Mouse (Mus musculus): ENCODE measurements around the gene Inha. TPM values are rescaled to one million over a fixed set of nuclear protein-coding genes. Genes with fewer than 3 reads are reported as not detected.
A peak's percentile ranks its signal among the peaks of the same experiment; 100 is the strongest.

Gene Inha
- 13.7 and 18.1 TPM in 2 replicates for polyA plus RNA-seq (2015; fragmentation: Nextera tagmentation; extraction: Ambion mirVana)

GRCm38 (mm10) chr1:75507006-75507405, at the start of gene Inha:
TSS of gene Inha (plus strand) at chr1:75507077.
- no peaks in the 10 kb centered on the region for H3K27me3 ChIP-seq (replicated peaks; ENCODE audit: control insufficient read depth, insufficient read depth, low read length)
- peak within 1 kb of the TSS; percentile 92 for H3K4me2 ChIP-seq (ENCODE audit: low read length)
- ATAC-seq, result no peak
- peak within 1 kb of the TSS; percentile 87 for H3K9ac ChIP-seq (replicated peaks; ENCODE audit: low read depth, low read length)
- 0 out of 2 replicates have a peak, but pooled peaks cover 2% of the 10 kb centered on the region for H3K36me3 ChIP-seq (ENCODE audit: control insufficient read depth, insufficient read depth)
- H3K9me3 ChIP-seq (ENCODE audit: control insufficient read depth, low read length), result no peaks in the 10 kb centered on the region
- peaks cover 25% of the 10 kb centered on the region for H3K4me1 ChIP-seq (replicated peaks; ENCODE audit: control insufficient read depth, insufficient read depth, low read length)
- H3K4me3 ChIP-seq (replicated peaks; ENCODE audit: low read length), result peak within 1 kb of the TSS; percentile 88
- peak within 1 kb of the TSS; percentile 81 for H3K27ac ChIP-seq (ENCODE audit: low read length)
- WGBS, result 75% methylated on average over 10 of the region's 10 CpGs

GRCm38 (mm10) chr1:75457710-75458024, 49.2 kb upstream of the Inha start:
- Histone ChIP-seq H3K27ac (ENCODE audit: low read length) (no peak overlapping the region), H3K4me2 (ENCODE audit: low read length) (no peak overlapping the region), H3K27me3 (replicated peaks; ENCODE audit: control insufficient read depth, insufficient read depth, low read length) (peaks cover 5% of the 10 kb centered on the region; the same call in 1 of the 2 replicates), H3K36me3 (ENCODE audit: control insufficient read depth, insufficient read depth) (no peaks in the 10 kb centered on the region), H3K9me3 (ENCODE audit: control insufficient read depth, low read length) (no peaks in the 10 kb centered on the region), H3K9ac (replicated peaks; ENCODE audit: low read depth, low read length) (no peak overlapping the region; the same call in 1 of the 2 replicates), H3K4me1 (replicated peaks; ENCODE audit: control insufficient read depth, insufficient read depth, low read length) (peaks cover 28% of the 10 kb centered on the region), H3K4me3 (replicated peaks; ENCODE audit: low read length) (no peak overlapping the region)
- no peak for ATAC-seq
- 5% methylated on average over 9 of the region's 10 CpGs for WGBS

DNA sequence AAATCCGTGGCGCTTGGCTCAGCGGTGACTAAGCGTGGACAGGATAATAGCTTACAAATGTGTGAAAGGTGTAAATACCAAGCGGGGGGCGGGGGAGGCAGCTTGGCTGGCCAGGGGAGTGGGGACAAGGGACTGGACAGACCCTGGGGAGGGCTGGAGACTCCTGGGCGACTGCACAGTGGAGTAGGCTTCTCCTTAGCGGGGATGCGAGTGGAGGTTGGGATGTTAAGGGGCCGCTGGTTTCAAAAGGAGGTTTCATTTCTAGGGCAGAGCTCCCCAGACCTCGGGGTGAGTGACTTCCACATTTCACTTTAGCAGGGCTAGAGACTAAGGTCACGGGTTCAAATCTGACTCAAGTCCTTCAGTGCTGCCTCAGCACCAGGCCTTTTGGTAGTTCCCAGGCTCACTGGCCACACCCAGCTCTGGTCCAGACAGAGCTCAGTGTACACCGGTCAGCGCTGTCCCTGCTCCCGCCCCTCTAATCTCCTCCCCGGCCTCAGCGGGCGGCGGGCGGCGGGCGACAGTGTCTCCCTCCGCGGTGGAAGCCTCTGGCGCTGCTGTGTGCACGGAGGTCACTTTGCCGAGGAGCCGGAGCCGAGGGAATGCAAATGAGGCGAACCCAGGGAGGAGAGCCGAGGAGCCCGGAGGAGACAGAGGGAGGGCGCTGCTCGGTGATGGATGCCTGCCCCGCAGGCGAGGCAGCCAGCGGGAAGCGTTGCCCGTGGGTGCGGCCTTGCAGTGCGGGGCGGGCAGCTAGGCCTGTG, 48.7 kb upstream of the Inha start:
- peaks cover 5% of the 10 kb centered on the region; the same call in 1 of the 2 replicates for H3K27me3 ChIP-seq (replicated peaks; ENCODE audit: control insufficient read depth, insufficient read depth, low read length)
- peak overlapping the region; percentile 31 for H3K4me3 ChIP-seq (replicated peaks; ENCODE audit: low read length)
- H3K4me1 ChIP-seq (replicated peaks; ENCODE audit: control insufficient read depth, insufficient read depth, low read length), result peaks cover 28% of the 10 kb centered on the region
- ATAC-seq, result peak; percentile 45
- no peaks in the 10 kb centered on the region for H3K9me3 ChIP-seq (ENCODE audit: control insufficient read depth, low read length)
- H3K36me3 ChIP-seq (ENCODE audit: control insufficient read depth, insufficient read depth), result no peaks in the 10 kb centered on the region
- peak overlapping the region; percentile 56 for H3K4me2 ChIP-seq (ENCODE audit: low read length)
- peak overlapping the region; percentile 12 for H3K9ac ChIP-seq (replicated peaks; ENCODE audit: low read depth, low read length)
- 4% methylated on average over 42 of the region's 42 CpGs for WGBS
- H3K27ac ChIP-seq (ENCODE audit: low read length), result no peak overlapping the region

DNA sequence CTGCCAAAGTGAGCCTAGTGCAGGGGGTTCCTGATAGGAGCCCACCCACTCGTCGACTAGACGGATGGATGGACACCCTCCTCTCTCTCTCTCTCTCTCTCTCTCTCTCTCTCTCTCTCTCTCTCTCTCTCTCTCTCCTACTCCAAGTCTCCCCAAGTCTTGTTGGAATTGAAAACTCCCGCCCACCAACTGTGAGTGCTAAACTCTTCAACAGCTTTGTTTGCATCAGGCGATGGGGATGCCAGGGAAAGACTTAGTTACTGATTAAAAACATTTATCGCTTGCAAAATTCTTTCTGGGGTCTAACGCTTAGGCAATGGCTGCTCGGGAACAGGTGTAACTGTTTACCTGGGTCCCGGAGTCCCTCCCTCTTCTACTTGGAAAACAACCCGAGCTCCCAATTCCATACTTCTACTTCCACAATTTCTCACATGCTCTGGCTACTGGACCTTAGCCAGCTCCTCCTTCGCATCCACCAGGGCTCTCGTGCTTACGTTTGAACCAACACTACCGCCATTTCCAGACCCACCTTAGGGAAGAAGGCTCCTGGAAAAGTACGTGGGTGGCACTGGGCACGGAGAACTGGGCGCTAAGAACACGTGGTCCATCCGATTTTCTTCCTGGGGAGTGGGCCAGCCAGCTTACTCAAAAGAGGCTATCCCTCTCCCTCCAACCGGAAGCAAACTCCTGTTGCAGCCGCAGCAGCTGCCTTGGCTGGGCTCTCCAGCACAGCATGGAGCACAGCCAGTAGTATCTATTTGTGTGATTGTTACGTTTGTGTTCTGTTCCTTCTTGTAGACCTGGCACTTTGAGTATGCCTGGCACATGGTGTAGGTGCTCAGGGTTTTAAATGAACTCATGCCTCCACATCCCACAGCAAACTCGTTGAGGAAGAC, 47.8 kb upstream of the Inha start:
- Histone ChIP-seq H3K27ac (ENCODE audit: low read length) (no peak overlapping the region), H3K9ac (replicated peaks; ENCODE audit: low read depth, low read length) (peak overlapping the region; percentile 12; the same call in 1 of the 2 replicates), H3K4me2 (ENCODE audit: low read length) (peak overlapping the region; percentile 56), H3K9me3 (ENCODE audit: control insufficient read depth, low read length) (no peaks in the 10 kb centered on the region), H3K36me3 (ENCODE audit: control insufficient read depth, insufficient read depth) (no peaks in the 10 kb centered on the region), H3K27me3 (replicated peaks; ENCODE audit: control insufficient read depth, insufficient read depth, low read length) (peaks cover 5% of the 10 kb centered on the region; the same call in 1 of the 2 replicates), H3K4me1 (replicated peaks; ENCODE audit: control insufficient read depth, insufficient read depth, low read length) (peaks cover 28% of the 10 kb centered on the region), H3K4me3 (replicated peaks; ENCODE audit: low read length) (peak overlapping the region; percentile 31)
- WGBS, result 12% methylated on average over 23 of the region's 23 CpGs
- 0 out of 2 replicates have a peak, but pooled peaks have one; percentile 13 for ATAC-seq

DNA sequence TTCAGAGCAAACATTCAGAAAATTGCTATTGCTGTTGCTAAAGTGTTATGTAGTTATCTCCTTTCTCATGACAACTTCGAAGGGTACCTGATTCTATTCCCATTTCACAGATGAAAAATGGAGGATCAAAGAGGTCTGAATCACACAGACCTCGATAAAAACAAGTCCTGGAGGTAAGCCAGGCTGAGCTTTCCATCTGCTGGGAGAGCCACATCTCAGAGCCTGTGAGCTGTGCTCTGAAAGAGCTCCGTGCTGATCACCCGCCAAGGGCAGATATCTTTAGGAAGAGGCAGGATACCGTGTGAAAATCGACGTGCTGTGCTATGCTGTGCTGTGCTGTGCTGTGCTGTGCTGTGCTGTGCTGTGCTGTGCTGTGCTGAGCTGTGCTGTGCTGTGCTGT, 46.6 kb upstream of the Inha start:
- H3K9ac ChIP-seq (replicated peaks; ENCODE audit: low read depth, low read length), result no peak overlapping the region
- H3K4me2 ChIP-seq (ENCODE audit: low read length), result no peak overlapping the region
- 54% methylated on average over 7 of the region's 7 CpGs for WGBS
- H3K4me3 ChIP-seq (replicated peaks; ENCODE audit: low read length), result no peak overlapping the region
- H3K9me3 ChIP-seq (ENCODE audit: control insufficient read depth, low read length), result no peaks in the 10 kb centered on the region
- peaks cover 28% of the 10 kb centered on the region for H3K4me1 ChIP-seq (replicated peaks; ENCODE audit: control insufficient read depth, insufficient read depth, low read length)
- H3K27ac ChIP-seq (ENCODE audit: low read length), result no peak overlapping the region
- no peak for ATAC-seq
- no peaks in the 10 kb centered on the region for H3K36me3 ChIP-seq (ENCODE audit: control insufficient read depth, insufficient read depth)
- peaks cover 5% of the 10 kb centered on the region; the same call in 1 of the 2 replicates for H3K27me3 ChIP-seq (replicated peaks; ENCODE audit: control insufficient read depth, insufficient read depth, low read length)

- H3K4me2 ChIP-seq (ENCODE audit: low read length), result no peak overlapping the region
- no peaks in the 10 kb centered on the region for H3K36me3 ChIP-seq (ENCODE audit: control insufficient read depth, insufficient read depth)
- H3K27ac ChIP-seq (ENCODE audit: low read length), result no peak overlapping the region
- no peak for ATAC-seq
- WGBS, result 36% methylated on average over 1 of the region's 1 CpGs
- H3K9me3 ChIP-seq (ENCODE audit: control insufficient read depth, low read length), result no peaks in the 10 kb centered on the region
- peaks cover 21% of the 10 kb centered on the region for H3K4me1 ChIP-seq (replicated peaks; ENCODE audit: control insufficient read depth, insufficient read depth, low read length)
- H3K9ac ChIP-seq (replicated peaks; ENCODE audit: low read depth, low read length), result no peak overlapping the region
- H3K4me3 ChIP-seq (replicated peaks; ENCODE audit: low read length), result no peak overlapping the region
- peaks cover 5% of the 10 kb centered on the region; the same call in 1 of the 2 replicates for H3K27me3 ChIP-seq (replicated peaks; ENCODE audit: control insufficient read depth, insufficient read depth, low read length)
These were observed 44.2 kb upstream of the Inha start for GRCm38 (mm10) chr1:75462636-75463035.

- no peak overlapping the region for H3K9ac ChIP-seq (replicated peaks; ENCODE audit: low read depth, low read length)
- 57% methylated on average over 5 of the region's 5 CpGs for WGBS
These were observed 43.1 kb upstream of the Inha start for GRCm38 (mm10) chr1:75463652-75464204.

DNA sequence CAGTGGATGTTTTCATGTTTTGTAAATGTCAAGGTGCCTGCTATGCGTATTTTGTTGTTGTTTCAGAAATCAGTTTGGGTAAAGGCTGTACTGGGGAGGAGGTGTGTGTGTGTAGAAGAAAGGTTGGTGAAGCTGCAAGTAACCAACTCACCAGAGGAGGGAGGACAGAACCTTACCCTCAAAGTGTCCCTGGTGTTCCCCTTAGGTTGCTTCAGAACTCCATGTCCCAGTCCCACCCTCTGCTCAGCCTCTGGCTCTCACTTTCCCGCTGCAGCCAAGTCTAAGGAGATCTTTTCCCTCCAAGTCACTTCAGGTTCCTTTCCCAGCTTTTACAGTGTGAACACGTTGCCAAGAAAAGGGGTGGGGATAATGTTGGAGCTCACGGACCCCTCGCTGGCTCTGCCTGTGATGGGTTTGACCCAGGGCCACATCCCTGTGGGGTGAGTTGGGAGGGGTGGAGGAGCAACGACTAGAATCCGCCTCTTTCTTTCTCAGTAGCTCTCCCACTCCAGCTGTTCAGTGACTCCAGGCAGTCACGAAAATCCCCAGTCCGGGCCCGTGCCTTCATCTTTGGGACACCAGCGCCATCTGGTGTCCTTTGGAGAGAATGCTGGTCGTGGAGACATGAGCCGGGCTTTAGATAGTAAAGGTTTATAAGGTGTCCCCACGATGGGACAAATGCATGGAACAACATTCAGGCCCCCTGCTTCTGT, 39.5 kb upstream of the Inha start:
- Histone ChIP-seq H3K4me3 (replicated peaks; ENCODE audit: low read length) (0 out of 2 replicates have a peak overlapping the region, but pooled peaks have one; percentile 13), H3K9ac (replicated peaks; ENCODE audit: low read depth, low read length) (no peak overlapping the region), H3K27me3 (replicated peaks; ENCODE audit: control insufficient read depth, insufficient read depth, low read length) (peaks cover 6% of the 10 kb centered on the region; the same call in 1 of the 2 replicates), H3K36me3 (ENCODE audit: control insufficient read depth, insufficient read depth) (0 out of 2 replicates have a peak, but pooled peaks cover 2% of the 10 kb centered on the region), H3K4me1 (replicated peaks; ENCODE audit: control insufficient read depth, insufficient read depth, low read length) (peaks cover 4% of the 10 kb centered on the region), H3K9me3 (ENCODE audit: control insufficient read depth, low read length) (no peaks in the 10 kb centered on the region), H3K4me2 (ENCODE audit: low read length) (peak overlapping the region; percentile 33; the same call in 1 of the 2 replicates), H3K27ac (ENCODE audit: low read length) (no peak overlapping the region)
- peak; percentile 80 for ATAC-seq
- WGBS, result 7% methylated on average over 14 of the region's 14 CpGs

More at GRCm38 (mm10) chr1:75463652-75464204, 43.1 kb upstream of the Inha start:
- ATAC-seq, result no peak
- Histone ChIP-seq H3K27me3 (replicated peaks; ENCODE audit: control insufficient read depth, insufficient read depth, low read length) (peaks cover 6% of the 10 kb centered on the region; the same call in 1 of the 2 replicates), H3K9me3 (ENCODE audit: control insufficient read depth, low read length) (no peaks in the 10 kb centered on the region), H3K4me3 (replicated peaks; ENCODE audit: low read length) (no peak overlapping the region), H3K4me2 (ENCODE audit: low read length) (no peak overlapping the region), H3K27ac (ENCODE audit: low read length) (no peak overlapping the region), H3K36me3 (ENCODE audit: control insufficient read depth, insufficient read depth) (no peaks in the 10 kb centered on the region), H3K4me1 (replicated peaks; ENCODE audit: control insufficient read depth, insufficient read depth, low read length) (peaks cover 10% of the 10 kb centered on the region)
